Mouse (Mus musculus): ENCODE measurements around the gene Rap1gap. TPM values are rescaled to one million over a fixed set of nuclear protein-coding genes. Genes with fewer than 3 reads are reported as not detected.

Rap1gap gene
- polyA plus RNA-seq, 1 experiment: 1.3 TPM

DNA sequence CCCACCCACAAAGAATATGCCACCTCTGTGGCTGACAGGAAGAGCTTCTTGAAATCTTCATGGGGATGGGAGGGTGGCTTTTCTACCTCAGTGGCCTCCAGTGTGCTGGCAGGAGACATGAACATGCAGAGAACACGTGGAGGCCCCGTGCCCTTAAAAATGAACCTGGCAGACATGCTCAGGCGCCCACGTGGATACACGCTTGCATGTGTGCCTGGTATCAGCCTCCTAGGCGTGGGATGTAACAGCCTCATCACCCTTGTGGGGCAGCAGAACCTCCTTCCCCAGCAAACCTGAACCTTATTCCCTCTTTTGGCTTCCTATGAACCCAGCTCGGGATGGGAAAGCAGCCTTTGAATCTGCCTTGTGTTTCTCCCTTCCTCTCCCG is 2.4 kb downstream of the Rap1gap start:
- Histone ChIP-seq H3K79me3 (ENCODE audit: low read depth) (no peaks in the 10 kb centered on the region), H3ac (ENCODE audit: control insufficient read depth, insufficient read length, low read depth) (no peak overlapping the region), H3K36me3 (ENCODE audit: control insufficient read depth, insufficient read depth) (no peaks in the 10 kb centered on the region), H3K27me3 (ENCODE audit: control insufficient read depth, insufficient read depth, insufficient read length) (peaks cover 33% of the 10 kb centered on the region), H3K79me2 (ENCODE audit: control insufficient read depth, insufficient read depth) (no peaks in the 10 kb centered on the region), H3K4me3 (ENCODE audit: insufficient read depth, poor library complexity, severe bottlenecking) (no peak overlapping the region)
- no peak for TF ChIP-seq USF1 (IDR thresholded peaks at IDR 0.05; ENCODE audit: low read depth)
- no peak for TF ChIP-seq CTCF (IDR thresholded peaks at IDR 0.05; ENCODE audit: control insufficient read depth, insufficient read depth, insufficient read length)
- TF ChIP-seq MYOG (IDR thresholded peaks at IDR 0.05; ENCODE audit: control insufficient read depth, extremely low read depth, insufficient read length): no peak
- no peak for TF ChIP-seq FOSL1 (IDR thresholded peaks at IDR 0.05; ENCODE audit: insufficient read depth, low read length, poor library complexity, severe bottlenecking)
- TF ChIP-seq CEBPB (IDR thresholded peaks at IDR 0.05; ENCODE audit: low read depth): no peak
- TF ChIP-seq MYOD1 (IDR thresholded peaks at IDR 0.05; ENCODE audit: control insufficient read depth, insufficient read length, low read depth): no peak
- TF ChIP-seq MAX (IDR thresholded peaks at IDR 0.05): no peak

DNA sequence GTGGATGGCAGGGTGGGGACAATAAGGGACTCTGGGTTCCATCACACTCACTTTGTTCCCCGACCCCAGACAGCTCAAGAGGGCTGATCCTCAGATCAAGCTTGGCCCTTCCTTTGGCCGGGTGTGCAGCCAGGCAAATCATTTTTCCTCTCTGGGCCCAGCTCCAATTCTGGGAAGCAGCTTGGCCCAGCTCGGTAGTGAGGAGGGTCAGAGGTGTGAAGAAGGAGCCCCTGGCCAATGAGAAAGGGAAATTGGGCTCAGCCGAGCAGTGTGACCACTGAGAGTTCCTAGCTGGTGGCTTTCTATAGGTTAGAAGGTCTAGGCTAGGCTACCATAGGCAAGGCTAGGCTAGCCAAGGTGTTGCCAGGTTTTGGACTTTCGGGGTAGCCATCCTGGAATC is 3.2 kb downstream of the Rap1gap start:
- no peak for TF ChIP-seq CTCF (IDR thresholded peaks at IDR 0.05; ENCODE audit: control insufficient read depth, insufficient read depth, insufficient read length)
- TF ChIP-seq MYOG (IDR thresholded peaks at IDR 0.05; ENCODE audit: control insufficient read depth, extremely low read depth, insufficient read length): no peak
- no peak for TF ChIP-seq MAX (IDR thresholded peaks at IDR 0.05)
- TF ChIP-seq FOSL1 (IDR thresholded peaks at IDR 0.05; ENCODE audit: insufficient read depth, low read length, poor library complexity, severe bottlenecking): no peak
- TF ChIP-seq MYOD1 (IDR thresholded peaks at IDR 0.05; ENCODE audit: control insufficient read depth, insufficient read length, low read depth): no peak
- peaks cover 33% of the 10 kb centered on the region for H3K27me3 ChIP-seq (ENCODE audit: control insufficient read depth, insufficient read depth, insufficient read length)

DNA sequence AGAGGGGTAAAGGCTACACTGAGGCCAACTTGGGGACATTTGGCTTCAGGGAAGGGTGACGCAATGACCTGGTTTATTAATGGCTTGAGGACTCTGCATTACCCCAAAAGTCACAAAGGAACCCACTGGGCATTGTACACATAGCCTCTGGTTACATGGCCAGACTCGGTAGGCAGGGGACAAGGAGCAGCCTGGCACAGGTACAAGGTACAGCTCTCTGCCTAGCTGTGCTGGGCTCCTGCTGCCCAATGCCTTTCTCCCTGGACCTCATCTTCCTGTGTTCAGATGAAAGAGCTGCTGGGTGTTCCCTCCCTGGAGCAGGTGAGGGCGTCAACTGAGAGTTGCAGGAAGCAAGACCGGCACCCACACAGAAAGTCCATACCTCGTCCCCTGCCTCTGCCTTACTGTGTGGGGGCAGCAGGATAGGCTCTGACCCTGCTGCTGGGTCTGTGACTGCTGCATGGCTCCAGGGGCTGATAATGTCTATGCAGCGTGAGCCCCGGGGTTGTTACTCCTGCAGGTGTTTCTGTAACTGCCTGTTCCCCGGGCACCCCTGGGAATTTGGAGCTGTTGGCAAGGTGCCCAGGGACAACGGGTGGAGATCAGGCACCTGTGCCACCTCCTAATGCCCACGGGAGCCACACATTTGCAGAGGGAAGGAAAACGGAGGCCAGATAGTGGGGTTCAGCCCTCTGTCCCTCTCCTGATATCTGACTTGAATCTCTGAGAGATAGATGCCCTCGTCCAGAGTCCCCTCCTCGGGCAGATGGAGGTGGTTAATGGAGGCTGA is 7.4 kb downstream of the Rap1gap start:
- Histone ChIP-seq H3K36me3 (ENCODE audit: control insufficient read depth, insufficient read depth) (no peaks in the 10 kb centered on the region), H3K79me2 (ENCODE audit: control insufficient read depth, insufficient read depth) (no peaks in the 10 kb centered on the region), H3K79me3 (ENCODE audit: low read depth) (no peaks in the 10 kb centered on the region), H3K4me3 (ENCODE audit: insufficient read depth, poor library complexity, severe bottlenecking) (no peak overlapping the region), H3ac (ENCODE audit: control insufficient read depth, insufficient read length, low read depth) (no peak overlapping the region), H3K27me3 (ENCODE audit: control insufficient read depth, insufficient read depth, insufficient read length) (peaks cover 12% of the 10 kb centered on the region)
- TF ChIP-seq MAX (IDR thresholded peaks at IDR 0.05) (no peak), MYOD1 (IDR thresholded peaks at IDR 0.05; ENCODE audit: control insufficient read depth, insufficient read length, low read depth) (no peak), CEBPB (IDR thresholded peaks at IDR 0.05; ENCODE audit: low read depth) (no peak), CTCF (IDR thresholded peaks at IDR 0.05; ENCODE audit: control insufficient read depth, insufficient read depth, insufficient read length) (no peak), FOSL1 (IDR thresholded peaks at IDR 0.05; ENCODE audit: insufficient read depth, low read length, poor library complexity, severe bottlenecking) (no peak), USF1 (IDR thresholded peaks at IDR 0.05; ENCODE audit: low read depth) (no peak), MYOG (IDR thresholded peaks at IDR 0.05; ENCODE audit: control insufficient read depth, extremely low read depth, insufficient read length) (no peak)

More for the DNA sequence above, 3.2 kb downstream of the Rap1gap start:
- Histone ChIP-seq H3K4me3 (ENCODE audit: insufficient read depth, poor library complexity, severe bottlenecking) (no peak overlapping the region), H3ac (ENCODE audit: control insufficient read depth, insufficient read length, low read depth) (no peak overlapping the region), H3K79me2 (ENCODE audit: control insufficient read depth, insufficient read depth) (no peaks in the 10 kb centered on the region), H3K36me3 (ENCODE audit: control insufficient read depth, insufficient read depth) (no peaks in the 10 kb centered on the region), H3K79me3 (ENCODE audit: low read depth) (no peaks in the 10 kb centered on the region)

DNA sequence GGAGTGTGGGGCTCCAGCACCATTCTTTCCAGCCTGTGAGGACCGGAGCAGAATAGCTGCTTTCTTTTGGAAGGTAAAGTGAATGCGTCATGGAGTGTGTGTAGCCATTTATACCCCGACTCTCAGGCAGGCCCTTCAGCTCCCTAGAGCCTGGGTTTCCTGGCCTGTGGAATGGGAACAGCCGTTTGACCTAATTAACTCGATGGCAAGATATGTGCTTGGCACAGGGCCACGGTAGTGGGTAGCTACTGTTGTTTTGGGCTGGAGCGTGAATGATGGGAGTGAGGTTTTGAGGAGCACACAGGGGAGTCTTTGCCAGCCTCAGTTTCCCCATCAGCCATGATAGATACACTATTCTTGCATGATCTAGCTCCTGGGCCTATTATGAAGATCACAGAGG is 11.0 kb downstream of the Rap1gap start:
- Histone ChIP-seq H3K36me3 (ENCODE audit: control insufficient read depth, insufficient read depth) (no peaks in the 10 kb centered on the region), H3K79me2 (ENCODE audit: control insufficient read depth, insufficient read depth) (no peaks in the 10 kb centered on the region), H3ac (ENCODE audit: control insufficient read depth, insufficient read length, low read depth) (no peak overlapping the region), H3K79me3 (ENCODE audit: low read depth) (no peaks in the 10 kb centered on the region), H3K27me3 (ENCODE audit: control insufficient read depth, insufficient read depth, insufficient read length) (peaks cover 26% of the 10 kb centered on the region), H3K4me3 (ENCODE audit: insufficient read depth, poor library complexity, severe bottlenecking) (no peak overlapping the region)
- TF ChIP-seq CTCF (IDR thresholded peaks at IDR 0.05; ENCODE audit: control insufficient read depth, insufficient read depth, insufficient read length): no peak
- TF ChIP-seq CEBPB (IDR thresholded peaks at IDR 0.05; ENCODE audit: low read depth): no peak
- no peak for TF ChIP-seq MAX (IDR thresholded peaks at IDR 0.05)
- TF ChIP-seq MYOD1 (IDR thresholded peaks at IDR 0.05; ENCODE audit: control insufficient read depth, insufficient read length, low read depth): no peak
- TF ChIP-seq USF1 (IDR thresholded peaks at IDR 0.05; ENCODE audit: low read depth): no peak
- no peak for TF ChIP-seq FOSL1 (IDR thresholded peaks at IDR 0.05; ENCODE audit: insufficient read depth, low read length, poor library complexity, severe bottlenecking)
- no peak for TF ChIP-seq MYOG (IDR thresholded peaks at IDR 0.05; ENCODE audit: control insufficient read depth, extremely low read depth, insufficient read length)

DNA sequence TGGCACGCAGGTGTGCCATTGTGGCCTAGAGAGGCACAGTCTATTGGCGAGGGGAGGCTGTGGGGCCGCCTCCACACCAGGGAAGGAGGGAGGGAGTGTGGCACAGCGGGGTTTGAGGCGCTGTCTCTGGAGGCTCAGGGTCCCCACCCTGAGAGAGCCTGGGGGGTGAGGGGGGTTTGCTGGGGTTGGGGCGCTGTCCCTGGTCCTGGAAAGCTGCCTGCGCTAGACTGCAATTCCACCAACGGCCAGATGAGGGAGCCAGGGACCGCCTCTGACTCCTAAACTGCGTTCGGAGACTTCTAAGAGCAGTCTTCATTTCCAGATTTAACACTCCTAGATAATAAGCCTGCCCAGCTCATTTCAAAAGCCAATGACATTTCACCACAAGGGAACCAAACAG is 11.5 kb downstream of the Rap1gap start:
- no peaks in the 10 kb centered on the region for H3K36me3 ChIP-seq (ENCODE audit: control insufficient read depth, insufficient read depth)
- H3K79me3 ChIP-seq (ENCODE audit: low read depth): no peaks in the 10 kb centered on the region
- H3K4me3 ChIP-seq (ENCODE audit: insufficient read depth, poor library complexity, severe bottlenecking): no peak overlapping the region
- TF ChIP-seq CTCF (IDR thresholded peaks at IDR 0.05; ENCODE audit: control insufficient read depth, insufficient read depth, insufficient read length) (peak; percentile 60), FOSL1 (IDR thresholded peaks at IDR 0.05; ENCODE audit: insufficient read depth, low read length, poor library complexity, severe bottlenecking) (no peak)
- peaks cover 31% of the 10 kb centered on the region for H3K27me3 ChIP-seq (ENCODE audit: control insufficient read depth, insufficient read depth, insufficient read length)
- no peaks in the 10 kb centered on the region for H3K79me2 ChIP-seq (ENCODE audit: control insufficient read depth, insufficient read depth)
- H3ac ChIP-seq (ENCODE audit: control insufficient read depth, insufficient read length, low read depth): no peak overlapping the region

All from C2C12 (cell line).